Comparison of ENCODE assay signal across 12 mouse cellular contexts in genomic region chr4:59844460-59845244, GRCm38 (mm10). TPM values are rescaled to one million over a fixed set of nuclear protein-coding genes. Genes with fewer than 3 reads are reported as not detected.
DNase-seq lines count a peak whose midpoint lies in the region; ATAC-seq and TF ChIP-seq lines count a peak whose summit lies in the region.
"Had no signal": no experiment of that assay in that cellular context is flagged by ENCODE, and none has a peak within 500 bp of the region (broad histone marks: within the 10 kb centered on the region; RNA-seq: fewer than 3 reads in every experiment).

No protein-coding gene starts in this region.

- H3K9ac ChIP-seq in midbrain, embryonic 15.5 days: no peak overlapping the region
- H3K9ac ChIP-seq: limb, embryonic 15.5 days had no signal

- peak overlapping the region; percentile 46 for H3K27ac ChIP-seq in bone marrow, adult 2 months (ENCODE audit: control insufficient read depth, insufficient read depth, low read depth, low read length, poor library complexity)
- no peak overlapping the region for H3K27ac ChIP-seq in midbrain, embryonic 15.5 days
- H3K27ac ChIP-seq: forebrain, embryonic 10.5 days; hindbrain, embryonic 10.5 days; limb, embryonic 15.5 days; midbrain, embryonic 10.5 days had no signal

- no peaks in the 10 kb centered on the region for H3K27me3 ChIP-seq in megakaryocyte, embryonic 14.5 days (replicated peaks)
- no peaks in the 10 kb centered on the region for H3K27me3 ChIP-seq in midbrain, embryonic 15.5 days (replicated peaks)
- H3K27me3 ChIP-seq: limb, embryonic 15.5 days had no signal

- TF ChIP-seq POLR2A in bone marrow, adult 2 months (IDR thresholded peaks at IDR 0.05; ENCODE audit: borderline replicate concordance, control insufficient read depth, low read depth, low read length): no peak

- H3K4me1 ChIP-seq in bone marrow, adult 2 months (ENCODE audit: control insufficient read depth, insufficient read depth, low read length): peaks cover 7% of the 10 kb centered on the region
- H3K4me1 ChIP-seq in megakaryocyte, embryonic 14.5 days: peaks cover 99% of the 10 kb centered on the region
- no peaks in the 10 kb centered on the region for H3K4me1 ChIP-seq in midbrain, embryonic 15.5 days
- H3K4me1 ChIP-seq: forebrain, embryonic 10.5 days; hindbrain, embryonic 10.5 days; midbrain, embryonic 10.5 days had no signal

- H3K36me3 ChIP-seq in megakaryocyte, embryonic 14.5 days (replicated peaks; ENCODE audit: low read length): peaks cover 62% of the 10 kb centered on the region
- no peaks in the 10 kb centered on the region for H3K36me3 ChIP-seq in midbrain, embryonic 15.5 days (replicated peaks)
- H3K36me3 ChIP-seq: limb, embryonic 15.5 days had no signal

- WGBS in bone marrow, adult 2 months: 6% methylated on average over 15 of the region's 15 CpGs
- 87% methylated on average over 15 of the region's 15 CpGs for WGBS in midbrain, embryonic 15.5 days

- no peak overlapping the region for H3K4me3 ChIP-seq in bone marrow, adult 2 months (replicated peaks; ENCODE audit: control insufficient read depth, low read depth, low read length)
- peak overlapping the region; percentile 88 for H3K4me3 ChIP-seq in megakaryocyte, embryonic 14.5 days (replicated peaks)
- H3K4me3 ChIP-seq in midbrain, embryonic 15.5 days: no peak overlapping the region
- H3K4me3 ChIP-seq: forebrain, embryonic 10.5 days; hindbrain, embryonic 10.5 days; limb, embryonic 15.5 days; midbrain, embryonic 10.5 days had no signal

- no peak overlapping the region for H3K4me2 ChIP-seq in midbrain, embryonic 15.5 days
- H3K4me2 ChIP-seq: limb, embryonic 15.5 days had no signal

- no peak for TF ChIP-seq CTCF in bone marrow, adult 2 months (IDR thresholded peaks at IDR 0.05; ENCODE audit: control insufficient read depth, insufficient read depth, low read length)

- no peak for ATAC-seq in midbrain, embryonic 15.5 days (replicated peaks)

- peak; percentile 32 for DNase-seq in kidney, postnatal 10 days
- no peak for DNase-seq in kidney, adult 8-10 months
- peak; percentile 11 for DNase-seq in liver
- no peak for DNase-seq in right cerebral cortex, postnatal 36 days (ENCODE audit: low spot score in 2 of 2)
- DNase-seq: thymus, postnatal 4 days had no signal

- H3K9me3 ChIP-seq in megakaryocyte, embryonic 14.5 days: no peaks in the 10 kb centered on the region
- H3K9me3 ChIP-seq in midbrain, embryonic 15.5 days: no peaks in the 10 kb centered on the region
- H3K9me3 ChIP-seq: forebrain, embryonic 10.5 days; limb, embryonic 15.5 days had no signal

RNA-seq across cellular contexts. Expression of gene Snx30, which starts 39.0 kb away (rescaled TPM):
- polyA plus RNA-seq in bone marrow, adult 2 months (2011; ENCODE audit: insufficient read depth, insufficient read length, low replicate concordance, missing spikeins): 19.7 and 24.2 TPM in 2 replicates
- polyA plus RNA-seq in megakaryocyte, embryonic 14.5 days (2012; ENCODE audit: insufficient read depth, low replicate concordance): 12.1 and 19.2 TPM in 2 replicates
- polyA plus RNA-seq in midbrain, embryonic 15.5 days (2015; fragmentation: Nextera tagmentation; extraction: Ambion mirVana): 20.5 and 22.4 TPM in 2 replicates

RNA-seq across cellular contexts. Expression of gene Inip, which starts 43.3 kb away (rescaled TPM):
- polyA plus RNA-seq in bone marrow, adult 2 months (2011; ENCODE audit: insufficient read depth, insufficient read length, low replicate concordance, missing spikeins): 10.7 and 27.6 TPM in 2 replicates
- 6.1 and 9.7 TPM in 2 replicates for polyA plus RNA-seq in megakaryocyte, embryonic 14.5 days (2012; ENCODE audit: insufficient read depth, low replicate concordance)
- 55.4 and 61.4 TPM in 2 replicates for polyA plus RNA-seq in midbrain, embryonic 15.5 days (2015; fragmentation: Nextera tagmentation; extraction: Ambion mirVana)

Comparison
In these comparisons a context has a peak if more than half of its experiments do, and no peak if none do; other contexts are left out.
1. DNase-seq: peak in kidney, postnatal 10 days (single experiment) and liver (single experiment); none in kidney, adult 8-10 months (0 of 2) and right cerebral cortex, postnatal 36 days (0 of 2).